Mouse (Mus musculus): ENCODE data around the gene Fkbpl.

DNA sequence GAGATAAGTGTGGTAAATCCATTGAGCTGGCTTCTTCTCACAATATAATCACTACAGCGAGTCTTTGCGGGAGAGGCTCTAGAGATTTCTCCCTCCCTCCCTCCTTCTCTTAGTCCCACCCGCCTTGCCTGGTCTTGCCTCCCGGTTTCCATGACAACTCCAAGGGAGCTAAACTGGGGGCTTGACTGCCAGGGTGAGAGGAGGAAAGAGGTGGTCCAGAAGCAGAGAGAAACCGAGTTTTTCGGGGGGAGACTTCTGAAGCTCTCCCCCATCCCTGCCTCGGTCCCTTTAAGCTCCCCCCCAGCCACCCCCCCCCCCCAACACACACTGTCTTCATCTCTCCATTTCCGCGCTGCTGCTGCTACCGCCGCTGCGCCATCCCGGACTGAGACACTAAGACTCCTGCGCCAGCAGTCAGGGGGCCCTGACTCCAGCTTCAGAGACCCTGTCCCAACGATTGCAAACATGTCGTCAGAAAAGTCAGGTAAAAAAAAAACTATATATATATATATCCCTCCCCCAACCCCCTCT, 15.3 kb upstream of the Fkbpl start, which contains the start of gene Prrt1:
- peak; percentile 28; the same call in 1 of the 2 replicates for TF ChIP-seq POLR2A (IDR thresholded peaks at IDR 0.05; ENCODE audit: borderline replicate concordance, extremely low read depth, low read depth, low read length)
- TF ChIP-seq CTCF (IDR thresholded peaks at IDR 0.05; ENCODE audit: insufficient read depth, low read length): no peak
